Mouse (Mus musculus) liver, adult 2 months (tissue): ENCODE measurements around the gene Olfr56.
"Not testable (repeated sequence)": the region's sequence is repeated elsewhere in the genome, so short reads cannot be mapped to it uniquely, and the experiment has no call there.

Experiments
- CTCF ChIP-seq: fragments of 200-500 bp; IDR thresholded peaks from 2 replicates; pipeline ENCODE4 v1.5.1; 2011; ENCODE audit warnings: low read depth, low read length, control low read depth
- POLR2A ChIP-seq: fragments of 200-500 bp; IDR thresholded peaks from 2 replicates; pipeline ENCODE4 v1.6.1; 2011; ENCODE audit warnings: low read length, control low read depth; ENCODE audit not compliant: insufficient read depth; ENCODE audit errors: extremely low read depth

DNA sequence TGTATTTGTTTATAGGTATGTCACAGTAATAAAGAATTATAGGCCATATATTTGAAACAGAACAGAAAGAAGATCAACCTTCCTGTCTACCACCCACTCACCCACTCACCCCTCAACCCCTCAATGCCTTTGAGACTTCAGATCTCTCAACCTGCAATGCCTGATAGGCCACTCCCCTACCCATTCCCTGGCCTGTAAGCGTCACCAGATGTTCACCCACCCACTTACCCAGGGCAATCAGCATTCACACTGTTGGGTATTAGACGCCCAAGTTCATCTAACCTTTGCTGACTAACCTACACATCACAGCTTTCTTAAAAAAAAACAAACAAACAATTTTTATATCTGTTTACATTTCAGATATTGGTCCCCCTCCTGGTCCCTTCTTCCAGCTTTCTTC, 83.2 kb downstream of the Olfr56 start:
- not testable (repeated sequence) for TF ChIP-seq POLR2A, CTCF
